Mouse (Mus musculus) ES-E14 (cell line): ENCODE measurements around the gene Gm26657. TPM values are rescaled to one million over a fixed set of nuclear protein-coding genes. Genes with fewer than 3 reads are reported as not detected.

Source experiments
- DNase-seq: peaks from one replicate; pipeline ENCODE4 v3.0.0-alpha.2; 2013; ENCODE audit warnings: low read depth, low spot score
- H3K27ac ChIP-seq: 2 replicates; pipeline ENCODE4 v1.5.1; 2012; ENCODE audit warnings: low read depth, mild to moderate bottlenecking, low read length, moderate library complexity, mixed read lengths; ENCODE audit not compliant: poor library complexity, insufficient read depth, severe bottlenecking
- H3K36me3 ChIP-seq: 2 replicates; pipeline ENCODE4 v1.6.1; 2012; ENCODE audit warnings: mild to moderate bottlenecking, low read length, moderate library complexity, mixed read lengths; ENCODE audit not compliant: control insufficient read depth, poor library complexity, insufficient read depth, severe bottlenecking
- H3K4me1 ChIP-seq, 2 experiments: fragments of 150-350 bp in 1 of 2; sonication (generic) in 1 of 2; 2 replicates each; pipeline ENCODE4 v1.6.1; 2012; ENCODE audit warnings: low read length in 2 of 2, mild to moderate bottlenecking in 1 of 2, mixed read lengths in 1 of 2; ENCODE audit not compliant: control insufficient read depth in 2 of 2, insufficient read depth in 2 of 2, poor library complexity in 1 of 2
- H3K4me3 ChIP-seq, 2 experiments: fragments of 150-350 bp in 1 of 2; sonication (generic) in 1 of 2; 2 replicates each; pipeline ENCODE4 v1.5.1; 2012; ENCODE audit warnings: low read length in 2 of 2, low read depth in 1 of 2, mild to moderate bottlenecking in 1 of 2, mixed read lengths in 1 of 2; ENCODE audit not compliant: insufficient read depth in 1 of 2, poor library complexity in 1 of 2, severe bottlenecking in 1 of 2
- H3K9ac ChIP-seq: 2 replicates; pipeline ENCODE4 v1.6.1; 2012; ENCODE audit warnings: low read depth, mild to moderate bottlenecking, low read length, mixed read lengths; ENCODE audit not compliant: poor library complexity, insufficient read depth, severe bottlenecking
- H3K9me3 ChIP-seq: fragments of 150-350 bp; sonication (generic); 2 replicates; pipeline ENCODE4 v1.6.1; 2012; ENCODE audit warnings: low read depth, mild to moderate bottlenecking, low read length; ENCODE audit not compliant: control insufficient read depth, insufficient read depth
- CHD2 ChIP-seq: IDR thresholded peaks from 2 replicates; pipeline ENCODE4 v1.6.1; 2014; ENCODE audit warnings: mild to moderate bottlenecking, low read depth, low read length, inconsistent platforms
- HCFC1 ChIP-seq: IDR thresholded peaks from 2 replicates; pipeline ENCODE4 v1.6.1; 2012; ENCODE audit warnings: low read length, inconsistent platforms, borderline replicate concordance; ENCODE audit not compliant: insufficient read depth
- MAFK ChIP-seq: IDR thresholded peaks from 2 replicates; pipeline ENCODE4 v1.6.1; 2014; ENCODE audit warnings: mild to moderate bottlenecking, low read depth, low read length, inconsistent platforms; ENCODE audit not compliant: insufficient read depth
- ZC3H11A ChIP-seq: IDR thresholded peaks from 2 replicates; pipeline ENCODE4 v1.6.1; 2012; ENCODE audit warnings: low read depth, mild to moderate bottlenecking, inconsistent platforms, low read length, borderline replicate concordance
- ZNF384 ChIP-seq: IDR thresholded peaks from 2 replicates; pipeline ENCODE4 v1.6.1; 2012; ENCODE audit warnings: low read depth, low read length, inconsistent platforms
- in situ Hi-C, 2 experiments: fragments of 600-800 bp; cut with MboI; formaldehyde crosslinking; loops; one replicate each; pipeline ENCODE4 v1.15.1; 2025; ENCODE audit warnings: low sequenced_read_pairs in 2 of 2, inconsistent platforms in 1 of 2; ENCODE audit not compliant: unreplicated experiment in 2 of 2
- total RNA-seq: library from RNA; depleted of rRNA; stranded (reverse); fragments of 300-350 nt; gene quantifications from 2 replicates; pipeline ENCODE4 v1.2.3, GENCODE M21; 2012

Gene Gm26657
- total RNA-seq, 1 experiment, result 0.31 TPM

GRCm38 (mm10) chr4:56746345-56746744 is 6.5 kb downstream of the Gm26657 start:
- peaks cover 26% of the 10 kb centered on the region for H3K36me3 ChIP-seq
- DNase-seq, result no peak
- TF ChIP-seq HCFC1, result no peak
- TF ChIP-seq MAFK, result no peak
- no peak for TF ChIP-seq CHD2
- TF ChIP-seq ZC3H11A, result no peak
- no peak for TF ChIP-seq ZNF384

GRCm38 (mm10) chr4:56747456-56747855 is 7.6 kb downstream of the Gm26657 start:
- DNase-seq, result no peak
- Histone ChIP-seq H3K9me3 (no peaks in the 10 kb centered on the region), H3K4me3 (no peak overlapping the region), H3K27ac (no peak overlapping the region), H3K9ac (no peak overlapping the region), H3K4me1 (no peaks in the 10 kb centered on the region), H3K36me3 (peaks cover 29% of the 10 kb centered on the region)
- in situ Hi-C loops, result no loop called here
- TF ChIP-seq HCFC1, result no peak
- no peak for TF ChIP-seq MAFK
- TF ChIP-seq ZNF384, result no peak
- TF ChIP-seq CHD2, result no peak
- no peak for TF ChIP-seq ZC3H11A

More at GRCm38 (mm10) chr4:56746345-56746744, 6.5 kb downstream of the Gm26657 start:
- in situ Hi-C loops, result no loop called here
- no peaks in the 10 kb centered on the region for H3K4me1 ChIP-seq
- H3K9ac ChIP-seq, result no peak overlapping the region
- H3K27ac ChIP-seq, result no peak overlapping the region
- H3K9me3 ChIP-seq, result no peaks in the 10 kb centered on the region
- H3K4me3 ChIP-seq, result no peak overlapping the region

GRCm38 (mm10) chr4:56756021-56756420 is 16.2 kb downstream of the Gm26657 start:
- no peak for DNase-seq
- no peak for TF ChIP-seq MAFK
- no peak for TF ChIP-seq HCFC1
- TF ChIP-seq CHD2, result no peak
- TF ChIP-seq ZC3H11A, result no peak
- Histone ChIP-seq H3K4me1 (no peaks in the 10 kb centered on the region), H3K9me3 (no peaks in the 10 kb centered on the region), H3K27ac (no peak overlapping the region), H3K36me3 (peaks cover 52% of the 10 kb centered on the region), H3K9ac (no peak overlapping the region), H3K4me3 (no peak overlapping the region)
- in situ Hi-C loops, result no loop called here

- TF ChIP-seq ZNF384 (no peak), CHD2 (no peak), MAFK (no peak), HCFC1 (no peak), ZC3H11A (no peak)
- H3K4me1 ChIP-seq, result no peaks in the 10 kb centered on the region
- no peaks in the 10 kb centered on the region for H3K9me3 ChIP-seq
- H3K9ac ChIP-seq, result no peak overlapping the region
- peaks cover 48% of the 10 kb centered on the region for H3K36me3 ChIP-seq
- no peak overlapping the region for H3K27ac ChIP-seq
- no peak overlapping the region for H3K4me3 ChIP-seq
- in situ Hi-C loops, result no loop called here
- no peak for DNase-seq
These were observed 17.2 kb downstream of the Gm26657 start for GRCm38 (mm10) chr4:56756966-56757600.

- TF ChIP-seq HCFC1 (no peak), CHD2 (no peak), ZNF384 (no peak), MAFK (no peak), ZC3H11A (no peak)
- H3K4me1 ChIP-seq, result no peaks in the 10 kb centered on the region
- H3K27ac ChIP-seq, result no peak overlapping the region
- no peak for DNase-seq
- in situ Hi-C loops, result no loop called here
- no peak overlapping the region for H3K4me3 ChIP-seq
- H3K9ac ChIP-seq, result no peak overlapping the region
- H3K36me3 ChIP-seq, result peaks cover 48% of the 10 kb centered on the region
- no peaks in the 10 kb centered on the region for H3K9me3 ChIP-seq
These were observed 17.8 kb downstream of the Gm26657 start for GRCm38 (mm10) chr4:56757693-56758092.
